ENCODE assay signal across 9 mouse cellular contexts in genomic region chr2:112210142-112210541, GRCm38 (mm10). TPM values are rescaled to one million over a fixed set of nuclear protein-coding genes. Genes with fewer than 3 reads are reported as not detected.
DNase-seq lines count a peak whose midpoint lies in the region; ATAC-seq lines count a peak whose summit lies in the region.
"Had no signal": no experiment of that assay in that cellular context is flagged by ENCODE, and none has a peak within 500 bp of the region (broad histone marks: within the 10 kb centered on the region; RNA-seq: fewer than 3 reads in every experiment).

No protein-coding gene starts in this region.

- H3K27me3 ChIP-seq in heart, embryonic 11.5 days (ENCODE audit: control insufficient read depth, insufficient read depth, low read length) = no peaks in the 10 kb centered on the region
- H3K27me3 ChIP-seq: limb, embryonic 15.5 days had no signal

- H3K4me3 ChIP-seq in heart, embryonic 11.5 days (ENCODE audit: low read depth, low read length) = no peak overlapping the region
- H3K4me3 ChIP-seq: limb, embryonic 15.5 days had no signal

- H3K9ac ChIP-seq in heart, embryonic 11.5 days (ENCODE audit: low read depth, low read length) = no peak overlapping the region
- H3K9ac ChIP-seq: limb, embryonic 15.5 days had no signal

- H3K36me3 ChIP-seq in heart, embryonic 11.5 days (ENCODE audit: control insufficient read depth, insufficient read depth, low read length) = no peaks in the 10 kb centered on the region
- H3K36me3 ChIP-seq: limb, embryonic 15.5 days had no signal

- 75% methylated on average over 6 of the region's 6 CpGs for WGBS in heart, embryonic 11.5 days (ENCODE audit: insufficient replicate concordance)

- H3K4me2 ChIP-seq in heart, embryonic 11.5 days = no peak overlapping the region
- H3K4me2 ChIP-seq: limb, embryonic 15.5 days had no signal

- H3K9me3 ChIP-seq in heart, embryonic 11.5 days (replicated peaks; ENCODE audit: control insufficient read depth, low read length) = no peaks in the 10 kb centered on the region
- H3K9me3 ChIP-seq: limb, embryonic 15.5 days had no signal

- intact Hi-C loops in heart, postnatal 14 days (cut with DNase I) = no loop called here
- intact Hi-C loops in left cerebral cortex, postnatal 4 days (cut with DNase I) = no loop called here

- ATAC-seq in heart, embryonic 11.5 days (replicated peaks; ENCODE audit: insufficient number of reproducible peaks, low FRiP score, low TSS enrichment) = no peak
- no peak for ATAC-seq in CD4-positive, CD25-positive, alpha-beta regulatory T cell, adult 4 months

- peak; percentile 97 for DNase-seq in heart, adult 11 months
- DNase-seq in cerebellum, adult 8-10 months = peak; percentile 9
- DNase-seq in heart, postnatal 14 days = peak; percentile 70 to 82
- peak; percentile 86 for DNase-seq in left cerebral cortex, postnatal 4 days
- DNase-seq in right cerebral cortex, postnatal 36 days (ENCODE audit: low spot score in 2 of 2) = peak; percentile 55 to 58
- DNase-seq in thymus, postnatal 36 days = no peak

- H3K27ac ChIP-seq in heart, embryonic 11.5 days (ENCODE audit: low read depth, low read length) = no peak overlapping the region
- H3K27ac ChIP-seq: limb, embryonic 15.5 days had no signal

- H3K4me1 ChIP-seq in heart, embryonic 11.5 days (ENCODE audit: control insufficient read depth, insufficient read depth, low read length) = no peaks in the 10 kb centered on the region
- H3K4me1 ChIP-seq: limb, embryonic 15.5 days had no signal

RNA-seq across cellular contexts. Expression of gene Lpcat4, which starts 29.1 kb away (rescaled TPM):
- polyA plus RNA-seq in heart, embryonic 11.5 days (2014; fragmentation: Nextera tagmentation; extraction: Ambion mirVana) = 15.4 and 17.2 TPM in 2 replicates
- total RNA-seq in heart, postnatal 14 days (2021) = 1 to 10 TPM; 4.3 to 4.4 TPM
- 10 to 100 TPM; 47.7 to 50.4 TPM for total RNA-seq in left cerebral cortex, postnatal 4 days (2021)
- polyA plus RNA-seq in CD4-positive, CD25-positive, alpha-beta regulatory T cell, adult 4 months (2017; shearing (Covaris generic)) = 10 to 100 TPM; 23.6 to 39.7 TPM

RNA-seq across cellular contexts. Expression of gene Nutm1, which starts 48.9 kb away (rescaled TPM):
- polyA plus RNA-seq in heart, embryonic 11.5 days (2014; fragmentation: Nextera tagmentation; extraction: Ambion mirVana) = 0.04 TPM in 1 of 2 replicates, not detected in the other
- total RNA-seq in heart, postnatal 14 days (2021) = not detected
- not detected for total RNA-seq in left cerebral cortex, postnatal 4 days (2021)
- polyA plus RNA-seq in CD4-positive, CD25-positive, alpha-beta regulatory T cell, adult 4 months (2017; shearing (Covaris generic)) = not detected
- polyA plus RNA-seq: limb, embryonic 15.5 days had no signal

RNA-seq across cellular contexts. Expression of gene Nop10, which starts 51.6 kb away (rescaled TPM):
- 157 and 168 TPM in 2 replicates for polyA plus RNA-seq in heart, embryonic 11.5 days (2014; fragmentation: Nextera tagmentation; extraction: Ambion mirVana)
- total RNA-seq in heart, postnatal 14 days (2021) = 10 to 100 TPM; 57.1 to 64.2 TPM
- 10 to 100 TPM; 72.4 to 79.6 TPM for total RNA-seq in left cerebral cortex, postnatal 4 days (2021)
- 100 to 1,000 TPM; 153 to 229 TPM for polyA plus RNA-seq in CD4-positive, CD25-positive, alpha-beta regulatory T cell, adult 4 months (2017; shearing (Covaris generic))

RNA-seq across cellular contexts. Expression of gene Slc12a6, which starts 55.5 kb away (rescaled TPM):
- polyA plus RNA-seq in heart, embryonic 11.5 days (2014; fragmentation: Nextera tagmentation; extraction: Ambion mirVana) = 12.8 and 15.0 TPM in 2 replicates
- 10 to 100 TPM; 40.7 to 42.8 TPM for total RNA-seq in heart, postnatal 14 days (2021)
- 10 to 100 TPM; 84.1 to 87.2 TPM for total RNA-seq in left cerebral cortex, postnatal 4 days (2021)
- 10 to 100 TPM; 51.7 to 61.2 TPM for polyA plus RNA-seq in CD4-positive, CD25-positive, alpha-beta regulatory T cell, adult 4 months (2017; shearing (Covaris generic))

RNA-seq across cellular contexts. Expression of gene Gm21985, which starts 56.0 kb away (rescaled TPM):
- 0.06 TPM in 1 of 2 replicates, not detected in the other for polyA plus RNA-seq in heart, embryonic 11.5 days (2014; fragmentation: Nextera tagmentation; extraction: Ambion mirVana)
- under 1 TPM in 1 of 2 experiments, not detected in 1; 0.51 TPM for total RNA-seq in heart, postnatal 14 days (2021)
- total RNA-seq in left cerebral cortex, postnatal 4 days (2021) = under 1 TPM in 1 of 2 experiments, not detected in 1; 0.64 TPM
- not detected for polyA plus RNA-seq in CD4-positive, CD25-positive, alpha-beta regulatory T cell, adult 4 months (2017; shearing (Covaris generic))
- polyA plus RNA-seq: limb, embryonic 15.5 days had no signal

Comparison
In these comparisons a context has a peak if more than half of its experiments do, and no peak if none do; other contexts are left out.
1. DNase-seq: peak in heart, adult 11 months (single experiment), cerebellum, adult 8-10 months (single experiment), heart, postnatal 14 days (2 of 2), left cerebral cortex, postnatal 4 days (single experiment) and right cerebral cortex, postnatal 36 days (2 of 2); none in thymus, postnatal 36 days (0 of 2).
2. RNA of gene Lpcat4, which starts 29.1 kb away (total RNA-seq): 47.7 to 50.4 TPM in left cerebral cortex, postnatal 4 days; 4.3 to 4.4 TPM in heart, postnatal 14 days; every median in the first group is over 4 times any median in the second.